Mouse (Mus musculus): Measurements from ENCODE around the gene Nrros. TPM values are rescaled to one million over a fixed set of nuclear protein-coding genes. Genes with fewer than 3 reads are reported as not detected.

Gene Nrros
- polyA plus RNA-seq, 1 experiment, result 4.1 TPM

DNA sequence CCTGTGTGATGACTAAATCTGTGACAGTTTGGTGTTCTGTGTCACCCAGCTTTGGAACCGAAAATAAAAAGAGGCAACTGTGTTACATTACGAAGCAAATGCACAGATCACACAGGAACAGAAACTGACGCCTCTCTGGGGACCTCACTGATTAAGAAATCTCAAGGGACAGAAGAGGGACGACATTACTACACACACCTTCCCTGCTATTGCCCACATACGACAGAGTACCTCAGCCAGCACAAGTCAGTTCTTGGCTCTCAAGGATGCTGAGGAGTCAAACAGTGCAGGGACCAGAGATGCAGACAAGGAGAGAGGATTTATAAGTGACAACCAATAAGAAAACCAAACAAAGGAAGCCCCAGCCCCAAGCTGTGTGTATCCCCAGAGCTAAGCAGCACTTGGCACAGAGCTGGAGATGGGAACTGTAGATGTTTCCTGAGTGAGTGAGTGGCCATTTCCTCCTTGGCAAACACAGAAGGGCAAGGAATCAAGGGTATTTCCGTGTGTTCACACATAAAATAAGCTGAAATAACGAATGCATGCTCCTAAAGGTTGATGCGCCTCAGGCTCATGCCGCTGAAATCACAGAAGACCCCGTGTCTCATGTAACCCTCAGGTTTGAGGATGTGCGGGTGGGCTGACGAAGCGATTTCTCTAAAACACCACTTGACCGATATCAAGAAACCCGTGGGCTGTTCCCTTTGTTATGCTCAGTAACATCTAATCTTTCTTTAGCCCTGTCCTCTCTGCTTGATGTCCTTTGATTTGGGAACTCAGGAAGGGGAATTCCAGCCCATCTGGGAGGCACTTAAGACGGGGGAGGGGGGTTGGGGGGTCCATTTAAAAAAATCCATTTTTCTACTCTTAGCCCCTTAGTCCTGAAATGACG is 40.7 kb downstream of the Nrros start:
- no peak overlapping the region for H3K27ac ChIP-seq (ENCODE audit: insufficient read depth, low read length)
- TF ChIP-seq POLR2A (IDR thresholded peaks at IDR 0.05; ENCODE audit: borderline replicate concordance, insufficient read depth, low read length), result no peak
- no peak for TF ChIP-seq CTCF (IDR thresholded peaks at IDR 0.05; ENCODE audit: borderline replicate concordance, insufficient read depth, low read depth, low read length)
- H3K4me3 ChIP-seq (replicated peaks; ENCODE audit: insufficient read depth, low read depth, low read length), result no peak overlapping the region
- no peak for DNase-seq
- H3K27me3 ChIP-seq (ENCODE audit: control insufficient read depth, insufficient read depth, low read length), result no peaks in the 10 kb centered on the region
- H3K4me1 ChIP-seq (ENCODE audit: control insufficient read depth, insufficient read depth, low read length), result no peaks in the 10 kb centered on the region
- 68% methylated on average over 17 of the region's 17 CpGs for WGBS

GRCm38 (mm10) chr16:32124020-32124419 is 41.4 kb downstream of the Nrros start:
- Histone ChIP-seq H3K27ac (ENCODE audit: insufficient read depth, low read length) (no peak overlapping the region), H3K4me1 (ENCODE audit: control insufficient read depth, insufficient read depth, low read length) (no peaks in the 10 kb centered on the region), H3K27me3 (ENCODE audit: control insufficient read depth, insufficient read depth, low read length) (no peaks in the 10 kb centered on the region), H3K4me3 (replicated peaks; ENCODE audit: insufficient read depth, low read depth, low read length) (no peak overlapping the region)
- no peak for DNase-seq
- 92% methylated on average over 7 of the region's 7 CpGs for WGBS
- TF ChIP-seq POLR2A (IDR thresholded peaks at IDR 0.05; ENCODE audit: borderline replicate concordance, insufficient read depth, low read length) (no peak), CTCF (IDR thresholded peaks at IDR 0.05; ENCODE audit: borderline replicate concordance, insufficient read depth, low read depth, low read length) (no peak)

GRCm38 (mm10) chr16:32120454-32120853 is 44.9 kb downstream of the Nrros start:
- DNase-seq, result no peak
- Histone ChIP-seq H3K27me3 (ENCODE audit: control insufficient read depth, insufficient read depth, low read length) (no peaks in the 10 kb centered on the region), H3K4me1 (ENCODE audit: control insufficient read depth, insufficient read depth, low read length) (no peaks in the 10 kb centered on the region), H3K4me3 (replicated peaks; ENCODE audit: insufficient read depth, low read depth, low read length) (no peak overlapping the region), H3K27ac (ENCODE audit: insufficient read depth, low read length) (no peak overlapping the region)
- TF ChIP-seq POLR2A (IDR thresholded peaks at IDR 0.05; ENCODE audit: borderline replicate concordance, insufficient read depth, low read length), result no peak
- TF ChIP-seq CTCF (IDR thresholded peaks at IDR 0.05; ENCODE audit: borderline replicate concordance, insufficient read depth, low read depth, low read length), result no peak
- WGBS, result 84% methylated on average over 3 of the region's 3 CpGs

GRCm38 (mm10) chr16:32116186-32116585 is 49.2 kb downstream of the Nrros start:
- DNase-seq, result no peak
- no peak overlapping the region for H3K4me3 ChIP-seq (replicated peaks; ENCODE audit: insufficient read depth, low read depth, low read length)
- H3K4me1 ChIP-seq (ENCODE audit: control insufficient read depth, insufficient read depth, low read length), result no peaks in the 10 kb centered on the region
- WGBS, result 66% methylated on average over 5 of the region's 5 CpGs
- TF ChIP-seq POLR2A (IDR thresholded peaks at IDR 0.05; ENCODE audit: borderline replicate concordance, insufficient read depth, low read length) (no peak), CTCF (IDR thresholded peaks at IDR 0.05; ENCODE audit: borderline replicate concordance, insufficient read depth, low read depth, low read length) (no peak)
- H3K27ac ChIP-seq (ENCODE audit: insufficient read depth, low read length), result no peak overlapping the region
- no peaks in the 10 kb centered on the region for H3K27me3 ChIP-seq (ENCODE audit: control insufficient read depth, insufficient read depth, low read length)

DNA sequence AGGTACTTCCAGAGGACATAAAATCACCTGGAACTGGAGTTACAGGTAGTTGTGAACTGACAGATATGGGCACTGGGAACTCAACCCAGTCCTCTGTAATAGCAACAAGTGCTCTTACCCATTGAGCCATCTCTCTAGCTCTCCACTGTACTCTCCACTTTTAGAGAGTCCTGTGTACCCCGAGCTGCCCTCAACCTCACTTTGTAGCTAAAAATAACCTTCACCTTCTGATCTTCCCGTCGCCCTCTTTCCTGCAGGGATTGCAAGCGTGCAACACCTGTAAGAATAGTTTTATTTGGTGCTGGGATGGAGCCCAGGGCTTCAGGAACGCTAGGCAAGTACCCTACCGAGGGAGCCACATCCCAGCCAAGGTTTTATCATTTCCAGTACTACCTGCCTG is 49.6 kb downstream of the Nrros start:
- no peak for TF ChIP-seq CTCF (IDR thresholded peaks at IDR 0.05; ENCODE audit: borderline replicate concordance, insufficient read depth, low read depth, low read length)
- TF ChIP-seq POLR2A (IDR thresholded peaks at IDR 0.05; ENCODE audit: borderline replicate concordance, insufficient read depth, low read length), result no peak
- Histone ChIP-seq H3K4me3 (replicated peaks; ENCODE audit: insufficient read depth, low read depth, low read length) (no peak overlapping the region), H3K4me1 (ENCODE audit: control insufficient read depth, insufficient read depth, low read length) (no peaks in the 10 kb centered on the region), H3K27me3 (ENCODE audit: control insufficient read depth, insufficient read depth, low read length) (no peaks in the 10 kb centered on the region), H3K27ac (ENCODE audit: insufficient read depth, low read length) (no peak overlapping the region)
- DNase-seq, result no peak
- WGBS, result 59% methylated on average over 6 of the region's 6 CpGs

- no peaks in the 10 kb centered on the region for H3K4me1 ChIP-seq (ENCODE audit: control insufficient read depth, insufficient read depth, low read length)
- DNase-seq, result peak; percentile 71 to 88
- no peak overlapping the region for H3K27ac ChIP-seq (ENCODE audit: insufficient read depth, low read length)
- no peak overlapping the region for H3K4me3 ChIP-seq (replicated peaks; ENCODE audit: insufficient read depth, low read depth, low read length)
- TF ChIP-seq CTCF (IDR thresholded peaks at IDR 0.05; ENCODE audit: borderline replicate concordance, insufficient read depth, low read depth, low read length) (peak; percentile 90), POLR2A (IDR thresholded peaks at IDR 0.05; ENCODE audit: borderline replicate concordance, insufficient read depth, low read length) (no peak)
- WGBS, result 19% methylated on average over 15 of the region's 15 CpGs
- no peaks in the 10 kb centered on the region for H3K27me3 ChIP-seq (ENCODE audit: control insufficient read depth, insufficient read depth, low read length)
Measured at GRCm38 (mm10) chr16:32114968-32115695, 50.3 kb downstream of the Nrros start.

- DNase-seq, result no peak
- Histone ChIP-seq H3K4me3 (replicated peaks; ENCODE audit: insufficient read depth, low read depth, low read length) (no peak overlapping the region), H3K27me3 (ENCODE audit: control insufficient read depth, insufficient read depth, low read length) (no peaks in the 10 kb centered on the region), H3K27ac (ENCODE audit: insufficient read depth, low read length) (no peak overlapping the region), H3K4me1 (ENCODE audit: control insufficient read depth, insufficient read depth, low read length) (no peaks in the 10 kb centered on the region)
- WGBS, result 90% methylated on average over 10 of the region's 10 CpGs
- TF ChIP-seq CTCF (IDR thresholded peaks at IDR 0.05; ENCODE audit: borderline replicate concordance, insufficient read depth, low read depth, low read length) (no peak), POLR2A (IDR thresholded peaks at IDR 0.05; ENCODE audit: borderline replicate concordance, insufficient read depth, low read length) (no peak)
Measured at GRCm38 (mm10) chr16:32114406-32114805, 51.0 kb downstream of the Nrros start.
